Mouse (Mus musculus): ENCODE data around the gene Itprid2.

GRCm38 (mm10) chr2:79627624-79628023 is 7.5 kb upstream of the Itprid2 start:
- TF ChIP-seq CTCF (IDR thresholded peaks at IDR 0.05; ENCODE audit: insufficient read depth, low read length) (no peak), POLR2A (IDR thresholded peaks at IDR 0.05; ENCODE audit: borderline replicate concordance, extremely low read depth, low read depth, low read length) (no peak)
